Mouse (Mus musculus) spleen, adult 12 weeks (tissue): ENCODE results near the gene Brip1.

ENCODE experiments used
- DNase-seq: peaks from one replicate; pipeline ENCODE4 v3.0.0; 2022; ENCODE audit warnings: low spot score

The Brip1 gene

DNA sequence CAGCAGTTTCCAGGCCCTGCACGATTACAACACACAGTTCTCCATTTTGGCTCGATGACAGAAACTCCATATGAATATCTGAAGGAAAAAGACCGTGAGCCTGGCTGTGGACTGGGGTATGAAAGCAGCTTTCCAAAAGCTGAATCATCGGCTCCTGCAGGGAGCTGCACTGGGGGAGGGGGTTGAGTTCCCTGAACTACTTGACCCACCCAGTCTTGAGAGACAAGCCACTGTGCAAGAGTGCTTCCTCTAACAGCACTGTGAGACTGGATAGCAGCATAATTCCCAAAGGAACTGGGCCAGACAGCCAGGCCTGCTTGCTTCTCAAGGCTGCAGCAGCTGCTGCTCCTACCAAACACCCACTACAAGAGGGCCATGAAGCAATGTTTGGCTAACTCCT, 178.6 kb downstream of the Brip1 start:
- DNase-seq: no peak

DNA sequence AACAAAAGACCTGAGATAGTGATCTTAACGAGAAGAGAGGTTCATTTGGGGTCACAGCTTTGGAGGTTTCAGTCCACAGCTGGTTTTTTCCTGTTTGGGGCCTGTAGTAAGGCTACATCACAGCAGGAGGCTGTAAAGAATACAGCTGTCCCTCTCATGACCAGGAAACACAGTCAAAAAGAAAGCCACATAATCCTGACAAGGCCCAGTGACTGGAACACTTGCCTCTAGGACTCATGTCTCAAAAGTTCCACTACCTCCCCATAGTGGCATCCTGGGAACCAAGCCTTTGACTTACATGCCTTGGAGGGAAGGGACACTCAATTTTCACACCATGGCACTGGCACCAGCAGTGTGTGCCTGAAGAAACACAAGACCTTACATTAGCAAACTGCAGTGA, 181.0 kb downstream of the Brip1 start:
- DNase-seq: no peak

GRCm38 (mm10) chr11:86016242-86016641, 184.8 kb downstream of the Brip1 start:
- DNase-seq: no peak

- DNase-seq: no peak
These were observed 187.9 kb downstream of the Brip1 start for GRCm38 (mm10) chr11:86013087-86013486.

DNA sequence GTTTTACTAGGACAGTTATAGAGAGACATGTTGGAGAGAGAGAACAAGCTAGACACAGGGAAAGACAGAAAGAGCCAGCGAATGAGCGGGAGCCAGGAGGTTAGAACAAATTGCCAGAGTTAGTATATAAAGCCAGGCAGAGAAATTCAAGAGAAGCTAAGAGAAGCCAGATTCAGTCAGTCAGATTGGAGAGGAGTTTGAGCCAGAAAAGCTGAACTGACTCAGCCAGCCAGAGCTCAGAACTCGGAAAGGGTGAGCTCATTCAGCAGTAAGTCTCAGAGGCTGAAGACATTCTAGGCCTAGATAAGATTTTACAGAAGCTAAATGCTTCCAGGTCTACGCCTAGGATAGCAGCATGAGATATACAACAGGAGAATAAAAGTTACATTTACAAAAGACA, 190.5 kb downstream of the Brip1 start:
- no peak for DNase-seq

- no peak for DNase-seq
These were observed 192.6 kb downstream of the Brip1 start for GRCm38 (mm10) chr11:86008211-86008905.
